Mouse (Mus musculus): ENCODE results near the gene Thbs3.
"Not testable (repeated sequence)": the region's sequence is repeated elsewhere in the genome, so short reads cannot be mapped to it uniquely, and the experiment has no call there.

Thbs3 gene

GRCm38 (mm10) chr3:89195979-89196877 is 18.8 kb upstream of the Thbs3 start:
- DNase-seq (ENCODE audit: low spot score), result peak; percentile 75

- DNase-seq (ENCODE audit: low spot score), result no peak
Observed at GRCm38 (mm10) chr3:89199839-89200238, 15.1 kb upstream of the Thbs3 start.

GRCm38 (mm10) chr3:89202253-89203141 is 12.5 kb upstream of the Thbs3 start, which contains the start of gene Gba:
TSS of gene Gba (plus strand) at chr3:89202928.
- peak; percentile 84 for DNase-seq (ENCODE audit: low spot score)

GRCm38 (mm10) chr3:89203142-89203514 is 11.9 kb upstream of the Thbs3 start:
- no peak for DNase-seq (ENCODE audit: low spot score)

- DNase-seq (ENCODE audit: low spot score), result no peak
Observed at GRCm38 (mm10) chr3:89206079-89206478, 8.9 kb upstream of the Thbs3 start.

- no peak for DNase-seq (ENCODE audit: low spot score)
Observed at GRCm38 (mm10) chr3:89206695-89207094, 8.3 kb upstream of the Thbs3 start.

- DNase-seq (ENCODE audit: low spot score), result no peak
Observed at GRCm38 (mm10) chr3:89208075-89208657, 6.8 kb upstream of the Thbs3 start.

GRCm38 (mm10) chr3:89208736-89209135 is 6.2 kb upstream of the Thbs3 start:
- no peak for DNase-seq (ENCODE audit: low spot score)

GRCm38 (mm10) chr3:89209731-89210130 is 5.2 kb upstream of the Thbs3 start:
- DNase-seq (ENCODE audit: low spot score), result no peak

GRCm38 (mm10) chr3:89210162-89210561 is 4.8 kb upstream of the Thbs3 start:
- no peak for DNase-seq (ENCODE audit: low spot score)

- DNase-seq (ENCODE audit: low spot score), result no peak
Observed at GRCm38 (mm10) chr3:89210731-89211130, 4.2 kb upstream of the Thbs3 start.

- peak; percentile 83 for DNase-seq (ENCODE audit: low spot score)
Observed at GRCm38 (mm10) chr3:89213803-89214530, 1.0 kb upstream of the Thbs3 start.

- peak; percentile 72 for DNase-seq (ENCODE audit: low spot score)
Observed at GRCm38 (mm10) chr3:89215853-89216252, 873 bp downstream of the Thbs3 start.

GRCm38 (mm10) chr3:89216407-89216806 is 1.4 kb downstream of the Thbs3 start:
- DNase-seq (ENCODE audit: low spot score), result not testable (repeated sequence)

GRCm38 (mm10) chr3:89218271-89218670 is 3.3 kb downstream of the Thbs3 start:
- no peak for DNase-seq (ENCODE audit: low spot score)

- no peak for DNase-seq (ENCODE audit: low spot score)
Observed at GRCm38 (mm10) chr3:89219546-89219945, 4.6 kb downstream of the Thbs3 start.

GRCm38 (mm10) chr3:89221167-89221566 is 6.2 kb downstream of the Thbs3 start:
- no peak for DNase-seq (ENCODE audit: low spot score)

GRCm38 (mm10) chr3:89224796-89225195 is 9.8 kb downstream of the Thbs3 start:
- DNase-seq (ENCODE audit: low spot score), result no peak

- no peak for DNase-seq (ENCODE audit: low spot score)
Observed at GRCm38 (mm10) chr3:89225321-89225815, 10.4 kb downstream of the Thbs3 start.

- no peak for DNase-seq (ENCODE audit: low spot score)
Observed at GRCm38 (mm10) chr3:89225918-89226317, 10.9 kb downstream of the Thbs3 start.

GRCm38 (mm10) chr3:89226361-89226760 is 11.4 kb downstream of the Thbs3 start:
- no peak for DNase-seq (ENCODE audit: low spot score)

GRCm38 (mm10) chr3:89226900-89227299 is 11.9 kb downstream of the Thbs3 start, which contains the start of gene Mtx1:
TSS of gene Mtx1 (minus strand) at chr3:89227088.
- no peak for DNase-seq (ENCODE audit: low spot score)
